Mouse (Mus musculus) erythroblast, embryonic 14.5 days (primary cell): ENCODE data around the gene Arpc1a.

Source experiments
- GATA1 ChIP-seq: IDR thresholded peaks from 2 replicates; pipeline ENCODE4 v1.6.1; 2012; ENCODE audit warnings: low read length, inconsistent platforms, mixed read lengths
- TAL1 ChIP-seq: IDR thresholded peaks from 3 replicates; pipeline ENCODE4 v1.6.1; 2012; ENCODE audit warnings: low read length, inconsistent platforms, mixed read lengths

DNA sequence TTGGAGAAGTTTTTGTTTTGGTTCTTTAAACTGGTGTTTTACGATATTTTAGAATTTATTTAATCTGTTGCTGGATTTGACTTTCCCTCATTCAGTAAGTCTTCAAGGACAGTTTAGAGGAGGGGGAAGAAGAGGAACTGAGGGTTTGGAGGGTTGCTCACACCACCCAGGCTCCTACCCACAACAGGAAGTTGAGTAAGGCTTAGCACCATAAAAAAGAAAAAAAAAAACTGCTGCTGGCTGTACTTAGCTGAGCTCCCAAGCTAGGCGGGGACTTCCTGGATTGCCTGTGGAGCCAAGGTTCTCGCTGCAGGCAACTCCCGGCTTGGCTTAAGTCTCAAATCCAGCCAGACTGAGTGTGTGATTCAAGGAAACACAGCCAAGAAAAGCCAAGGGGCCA, 32.7 kb downstream of the Arpc1a start:
- TF ChIP-seq GATA1 (no peak), TAL1 (no peak)
